Mouse (Mus musculus) cerebellum, postnatal 10 days (tissue): Measurements from ENCODE around the gene Cemip.
"Not testable (repeated sequence)": the region's sequence is repeated elsewhere in the genome, so short reads cannot be mapped to it uniquely, and the experiment has no call there.

Experiments used
- DNase-seq, 2 experiments: peaks; one replicate each; pipeline ENCODE4 v3.0.0; 2021; ENCODE audit warnings: mixed read lengths in 2 of 2

The Cemip gene

DNA sequence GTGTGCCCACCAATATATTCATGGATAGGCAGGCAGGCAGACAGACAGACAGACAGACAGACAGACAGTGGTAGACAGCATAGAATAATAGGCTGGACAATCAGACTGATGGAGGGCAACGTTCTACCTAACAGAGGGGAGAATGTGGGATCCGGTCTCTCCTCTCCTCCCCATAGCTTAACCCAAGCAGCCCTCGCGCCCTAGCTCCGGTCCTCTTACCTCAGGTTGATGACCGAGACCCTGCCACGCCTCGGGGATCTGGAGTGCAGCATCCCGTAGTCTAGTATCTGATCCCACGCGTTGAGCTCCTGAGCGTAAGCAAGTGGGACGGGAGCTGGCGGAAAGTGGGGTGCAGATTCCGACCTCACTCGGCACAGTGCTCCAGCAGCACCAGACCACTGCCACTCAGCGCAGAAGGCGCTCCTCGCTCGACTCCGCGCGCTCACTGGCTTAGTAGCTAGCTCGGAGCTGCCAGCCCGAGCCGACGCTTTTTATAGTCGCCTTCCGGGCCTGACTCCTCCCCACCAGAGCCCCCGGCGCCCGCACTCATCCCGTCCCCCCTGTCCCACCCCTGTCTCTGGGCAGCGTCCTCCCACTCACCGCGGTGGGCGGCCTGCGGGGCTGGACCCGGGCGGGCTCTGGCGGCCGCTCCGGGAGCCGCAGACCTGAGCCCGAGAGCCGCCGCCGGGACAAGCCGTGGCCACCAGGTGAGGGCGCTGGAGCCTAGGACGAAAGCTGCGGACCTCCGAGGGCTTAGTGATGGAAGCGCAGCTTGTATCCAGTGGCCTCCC lies at the start of gene Cemip:
Gene Cemip (minus strand): TSS at position 464 of the 791 bp plus-strand sequence.
- peak; percentile 95 to 96 for DNase-seq

DNA sequence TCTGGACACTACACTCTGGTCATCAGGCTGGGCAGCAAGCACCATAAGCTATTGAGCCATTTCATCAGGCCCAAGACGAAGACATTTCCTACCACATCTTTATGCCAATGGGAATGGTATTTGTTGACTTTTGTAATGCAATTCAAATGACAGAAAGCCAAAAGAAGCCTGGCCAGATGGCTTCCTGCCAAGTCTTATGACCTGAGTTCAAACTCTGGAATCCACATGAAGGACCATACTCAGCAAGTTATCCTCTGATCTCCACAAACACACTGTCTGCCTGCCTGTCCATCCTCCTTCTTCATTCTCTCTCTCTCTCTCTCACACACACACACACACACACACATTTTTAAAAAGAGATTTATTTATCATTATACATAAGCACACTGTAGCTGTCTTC lies 46.4 kb upstream of the Cemip start:
- DNase-seq = peak in 1 of 2 experiments; percentile 36

DNA sequence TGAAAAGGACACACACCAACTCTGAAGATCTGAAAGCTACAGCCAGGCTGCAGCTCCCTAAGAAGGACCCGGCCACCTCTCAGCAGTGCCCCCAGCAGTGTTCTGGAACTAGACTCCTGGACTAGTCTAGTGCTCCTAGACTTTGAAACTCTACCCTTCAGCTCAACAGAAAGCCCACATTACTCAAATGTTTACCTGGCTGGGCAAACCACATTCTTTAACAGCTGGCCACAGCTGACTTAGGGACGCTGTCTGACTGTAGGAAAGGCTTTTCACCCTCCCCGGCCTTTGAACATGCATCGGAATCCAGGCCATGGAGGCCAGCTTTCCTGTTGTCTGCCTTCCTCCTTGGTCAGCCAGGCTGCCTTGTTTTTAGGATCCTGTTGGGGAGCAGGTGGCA lies 45.4 kb upstream of the Cemip start:
- DNase-seq = no peak

DNA sequence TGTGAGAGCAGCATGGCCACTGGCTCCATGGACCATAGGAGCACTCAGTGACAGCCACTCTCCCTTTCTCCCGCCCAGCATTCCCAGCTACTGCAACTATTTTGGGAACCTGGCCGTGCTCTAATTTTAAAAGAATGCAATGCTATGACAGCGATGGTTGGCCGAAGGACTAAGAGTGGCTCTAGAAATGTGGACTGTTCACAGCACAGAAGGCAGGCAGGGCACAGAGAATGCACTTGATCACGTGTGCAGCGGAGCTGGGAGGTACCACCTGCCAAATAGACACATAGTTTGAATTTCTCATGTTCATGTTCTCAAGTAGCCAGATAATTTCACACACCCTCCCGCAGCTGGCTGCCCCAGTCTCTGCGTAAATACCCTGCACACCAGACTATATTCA lies 42.4 kb upstream of the Cemip start:
- DNase-seq = no peak

DNA sequence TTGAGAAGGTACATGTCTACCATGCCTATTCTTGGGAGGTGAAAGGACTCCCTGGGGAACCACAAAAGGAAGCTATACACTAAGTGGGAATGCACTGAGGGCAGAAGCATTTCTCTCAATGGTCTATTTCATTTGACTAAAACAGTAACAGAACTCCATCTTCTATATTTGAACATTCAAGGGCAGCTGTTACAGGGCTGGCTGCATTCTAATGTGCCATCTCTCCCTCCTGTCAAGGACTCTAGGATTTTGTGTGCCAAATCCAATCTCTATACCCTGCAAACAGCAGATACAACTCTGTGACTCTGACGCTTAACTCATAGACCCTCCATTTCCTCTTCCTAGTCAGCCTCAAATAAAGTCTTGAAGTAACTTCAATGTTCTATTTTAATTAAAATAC lies 39.4 kb upstream of the Cemip start:
- no peak for DNase-seq

DNA sequence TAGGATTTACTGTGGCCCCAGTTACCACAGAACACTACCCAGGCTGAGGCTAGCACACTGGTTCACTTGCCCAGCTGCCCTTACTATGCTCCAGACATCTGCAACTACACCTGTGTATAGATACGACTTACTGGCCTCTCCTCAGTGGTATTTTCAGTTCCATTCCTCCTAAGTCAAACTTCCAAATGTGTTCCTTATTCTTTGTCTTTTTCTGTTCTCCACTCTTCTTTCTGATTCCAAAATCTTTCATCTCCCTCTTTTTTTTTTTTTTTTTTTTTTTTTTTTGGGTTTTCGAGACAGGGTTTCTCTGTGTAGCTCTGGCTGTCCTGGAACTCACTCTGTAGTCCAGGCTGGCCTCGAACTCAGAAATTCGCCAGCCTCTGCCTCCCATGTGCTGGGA lies 37.3 kb upstream of the Cemip start:
- DNase-seq = not testable (repeated sequence)

DNA sequence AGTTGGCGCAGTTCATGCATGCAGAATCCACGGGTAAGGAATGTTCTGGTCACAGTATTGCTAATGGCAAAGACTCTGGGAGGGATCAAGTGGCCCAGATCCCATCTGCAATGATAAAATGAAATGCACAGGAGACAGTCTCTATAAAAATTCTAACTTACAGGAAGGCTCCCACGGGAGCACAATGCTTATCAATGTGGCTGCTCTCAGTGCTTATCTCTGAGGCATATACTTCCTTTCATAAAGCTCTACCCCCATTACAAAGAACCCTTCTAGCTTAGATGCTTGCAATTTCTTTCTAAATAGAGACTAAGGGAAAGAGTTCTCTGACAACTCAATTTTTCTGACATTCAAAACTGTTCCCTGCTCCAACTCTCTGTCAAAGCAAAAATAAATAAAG lies 35.5 kb upstream of the Cemip start:
- DNase-seq = no peak

DNA sequence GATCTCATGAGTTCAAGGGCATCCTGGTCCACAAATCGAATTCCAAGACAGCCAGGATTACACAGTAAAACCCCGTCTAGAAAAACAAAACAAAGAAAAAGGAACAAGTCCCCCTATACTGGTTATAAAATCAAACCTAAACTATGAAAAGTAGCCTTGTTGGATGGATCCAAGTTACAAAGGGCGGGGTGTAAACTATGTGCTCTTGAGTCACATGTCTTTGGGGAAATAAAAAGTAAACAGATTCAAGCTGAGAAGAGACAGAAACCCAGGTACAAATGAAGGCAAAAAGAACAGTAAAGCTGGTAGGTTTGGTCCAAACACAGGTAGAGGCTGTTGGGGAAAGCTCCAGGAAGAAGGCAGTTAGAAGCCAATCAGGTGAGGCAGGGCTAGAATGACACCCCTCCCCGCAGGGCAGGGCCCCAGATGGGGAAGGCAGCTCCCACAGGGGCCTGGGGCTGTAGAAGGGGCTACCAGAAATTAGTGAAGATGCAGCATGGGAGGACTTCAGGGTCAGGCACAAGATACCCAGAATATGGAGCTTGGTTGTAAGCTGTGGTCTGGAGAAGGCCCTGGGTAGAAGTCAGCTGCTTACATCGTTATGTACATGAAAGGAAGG lies 33.9 kb upstream of the Cemip start:
- DNase-seq = no peak

DNA sequence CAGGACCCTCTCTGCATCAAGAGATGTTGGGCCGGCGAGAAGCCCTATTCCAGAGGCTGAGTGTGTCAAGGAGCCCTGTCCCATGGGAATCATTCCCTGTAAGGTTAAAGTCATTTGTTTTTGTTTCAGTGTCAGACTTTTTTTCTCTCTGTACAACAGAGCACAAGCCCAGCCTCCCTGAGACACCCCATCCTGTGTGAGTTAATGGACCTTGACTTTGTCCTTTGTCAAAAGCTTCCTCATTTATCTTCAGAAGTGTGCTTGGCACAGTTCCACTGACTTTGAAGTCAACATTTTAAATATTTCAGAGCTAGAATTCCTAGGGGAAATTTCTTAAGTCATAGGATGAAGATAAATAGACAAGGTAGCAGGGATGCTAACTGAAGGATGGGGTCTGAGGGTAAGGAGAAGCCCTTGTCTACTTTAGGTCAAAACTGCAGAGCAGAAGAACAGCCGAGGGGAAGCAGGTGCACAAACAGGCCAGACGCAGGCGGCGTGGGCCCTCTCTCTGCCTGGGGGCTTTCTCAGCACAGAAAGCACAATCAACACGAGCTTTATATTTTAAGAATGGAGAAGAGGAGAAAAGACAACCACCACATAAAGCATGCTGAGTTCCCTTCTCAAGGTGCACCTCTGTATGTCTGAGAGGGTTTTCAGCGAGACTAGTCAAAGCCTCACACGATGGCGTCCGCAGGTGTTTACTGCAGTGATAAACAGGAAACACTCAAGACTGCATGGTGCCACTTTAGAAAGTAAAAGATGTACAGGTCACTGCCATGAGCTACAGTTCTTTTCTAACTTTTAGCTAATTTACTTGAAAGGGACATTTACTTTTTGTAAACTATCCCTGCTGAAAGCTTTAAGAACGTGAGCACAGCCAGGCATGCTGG lies 33.2 kb upstream of the Cemip start:
- no peak for DNase-seq

DNA sequence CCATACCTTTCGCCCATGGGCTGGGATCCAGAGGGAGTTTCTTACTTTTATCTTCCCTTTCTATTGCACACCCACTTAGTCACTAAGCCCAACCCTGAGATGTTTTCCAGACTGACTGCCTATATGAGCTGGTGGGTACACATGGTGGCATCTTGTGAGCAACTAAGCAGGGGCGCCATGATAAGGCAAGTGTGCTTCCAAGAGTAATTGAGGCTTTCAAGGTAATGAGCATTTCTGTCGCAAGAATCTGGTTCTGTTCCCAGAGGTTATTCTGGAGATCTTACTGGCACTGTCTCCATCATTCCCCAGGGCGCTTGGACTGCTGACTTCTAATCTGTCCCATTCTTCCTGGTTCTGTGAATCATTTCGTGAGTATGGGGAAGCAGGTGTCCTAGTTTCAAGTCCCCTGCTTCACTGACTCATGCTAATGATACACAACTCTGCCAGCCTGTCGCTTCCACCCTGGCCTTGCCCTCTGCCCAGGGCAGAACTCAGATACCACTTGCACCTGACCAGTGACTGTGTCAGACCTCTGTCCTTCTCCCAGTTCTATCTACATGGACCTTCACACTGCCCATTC lies 31.3 kb upstream of the Cemip start:
- DNase-seq = no peak

DNA sequence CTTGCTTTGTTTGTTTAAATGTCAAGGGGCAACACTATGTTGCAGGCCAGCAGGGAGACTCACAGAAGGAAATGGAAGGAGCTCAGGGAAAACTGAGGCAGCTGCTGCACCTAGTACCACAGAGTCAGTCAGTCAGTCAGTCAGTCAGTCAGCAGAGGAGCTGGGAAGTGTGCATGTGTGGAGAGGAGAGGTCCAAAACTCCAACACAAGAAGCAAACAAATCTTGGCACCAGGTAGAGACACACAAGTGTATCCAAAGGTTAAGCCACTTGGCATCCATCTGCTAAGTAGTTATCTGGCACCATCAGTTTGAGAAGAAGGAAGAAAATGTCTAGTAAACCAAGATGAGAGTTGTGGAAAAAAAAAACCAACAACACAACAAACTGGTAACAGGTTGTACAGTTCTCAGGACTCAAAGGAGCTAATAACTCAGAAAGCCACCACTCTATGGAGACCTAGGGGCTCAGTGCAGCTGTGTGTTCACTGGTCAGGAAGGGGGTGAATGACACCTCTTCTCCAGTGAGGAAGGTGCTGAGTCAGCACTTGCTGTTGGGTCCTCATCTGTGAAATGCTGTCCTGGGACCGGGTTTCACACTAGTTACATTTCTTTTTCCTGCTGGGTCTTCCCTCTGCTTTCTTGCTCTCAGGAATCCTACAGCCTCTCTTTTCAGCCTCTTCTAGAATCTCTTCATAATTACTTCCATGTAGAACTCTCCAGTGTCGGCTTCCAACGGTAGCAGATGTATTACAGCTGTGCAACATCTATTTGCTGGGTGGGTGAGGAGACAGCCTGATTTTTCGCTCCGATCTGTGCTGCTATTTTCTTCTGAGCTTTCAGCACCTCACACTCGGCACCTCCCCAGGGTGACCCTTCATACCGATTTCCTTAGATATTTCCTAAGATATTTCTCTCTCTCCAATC lies 30.6 kb upstream of the Cemip start:
- no peak for DNase-seq

DNA sequence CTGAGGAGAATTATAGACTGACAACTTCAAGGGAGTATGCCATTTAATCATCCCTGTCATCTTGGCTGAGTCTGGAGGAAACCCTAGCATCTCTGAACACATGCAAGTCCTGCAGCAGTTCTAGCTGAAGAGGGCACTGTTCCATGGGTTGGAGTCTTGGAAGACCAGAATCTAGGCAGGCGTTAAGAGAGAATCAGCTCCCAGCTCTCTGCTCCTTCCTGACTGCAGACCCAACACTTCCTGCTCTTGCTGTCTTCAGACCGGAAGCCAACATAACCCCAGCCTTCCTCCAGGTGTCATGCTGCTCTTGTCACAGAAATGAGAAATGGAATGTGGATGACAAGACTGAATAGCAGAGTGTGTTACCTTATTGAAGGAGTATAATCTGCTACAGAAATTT lies 29.1 kb upstream of the Cemip start:
- DNase-seq = peak; percentile 39 to 47

DNA sequence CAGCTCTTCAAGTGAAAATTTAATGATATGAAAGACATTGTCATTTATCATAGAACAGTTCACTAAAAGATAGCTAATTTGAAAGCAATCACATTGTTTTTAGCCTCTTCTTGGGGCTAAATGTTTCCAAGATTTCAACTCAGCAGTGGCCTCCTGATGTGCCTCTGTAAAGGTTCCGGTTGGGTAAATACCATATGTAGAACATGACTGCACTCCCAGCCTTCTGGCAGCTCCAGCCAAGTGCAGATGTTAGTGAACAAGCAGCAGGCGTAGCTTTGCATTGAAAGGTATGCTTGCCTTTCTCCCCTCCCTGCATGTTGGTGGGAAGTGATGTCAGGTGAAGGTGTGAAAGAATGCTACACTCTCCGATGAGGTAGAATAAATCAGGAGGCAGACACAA lies 28.5 kb upstream of the Cemip start:
- no peak for DNase-seq

DNA sequence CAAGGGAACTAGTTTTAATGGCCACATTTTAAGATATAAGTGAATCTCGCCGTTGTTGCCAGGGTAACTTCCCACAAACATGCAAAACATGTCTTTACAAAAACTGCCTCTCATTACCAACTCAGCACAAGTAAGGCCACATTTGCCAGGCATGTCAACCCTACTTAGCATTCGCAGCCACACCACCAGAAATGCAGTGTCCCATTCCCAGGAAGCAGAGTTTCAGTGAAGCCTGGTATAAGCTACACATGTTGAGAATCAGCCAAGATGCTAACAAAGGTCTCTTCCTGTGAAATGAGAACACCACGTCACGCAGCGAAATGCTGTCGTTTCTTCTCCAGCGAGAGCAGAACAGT lies 26.7 kb upstream of the Cemip start:
- DNase-seq = no peak

DNA sequence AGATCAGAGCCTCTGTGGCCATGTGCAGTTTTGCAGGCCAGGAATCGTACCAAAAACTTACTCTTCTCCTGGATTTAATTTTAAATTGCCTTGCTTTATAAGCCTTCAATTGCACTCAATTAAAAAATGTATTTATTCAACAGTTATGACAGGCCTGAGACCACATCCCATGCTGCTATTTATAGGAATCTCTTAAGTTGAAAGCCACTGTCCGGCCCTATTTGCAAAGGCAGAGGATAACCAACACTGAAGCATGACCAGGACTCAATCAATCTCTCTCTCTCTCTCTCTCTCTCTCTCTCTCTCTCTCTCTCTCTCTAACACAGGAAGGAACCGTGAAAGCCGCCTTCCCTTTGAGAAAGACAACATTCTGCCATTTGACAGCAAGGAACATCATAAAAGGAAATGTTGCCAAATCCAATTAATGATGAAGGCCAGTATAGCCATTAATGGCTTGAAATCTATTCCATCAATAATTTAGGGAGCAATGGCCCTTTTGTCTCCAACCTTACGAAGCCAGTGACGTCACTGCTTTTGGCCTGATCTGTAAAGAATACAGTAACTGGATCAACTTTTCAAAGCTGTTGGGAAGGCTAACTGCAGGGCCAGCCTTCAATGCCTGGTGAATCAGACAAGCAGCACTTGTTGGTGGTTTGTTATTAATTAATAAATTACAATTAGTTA lies 26.2 kb upstream of the Cemip start:
- no peak for DNase-seq

DNA sequence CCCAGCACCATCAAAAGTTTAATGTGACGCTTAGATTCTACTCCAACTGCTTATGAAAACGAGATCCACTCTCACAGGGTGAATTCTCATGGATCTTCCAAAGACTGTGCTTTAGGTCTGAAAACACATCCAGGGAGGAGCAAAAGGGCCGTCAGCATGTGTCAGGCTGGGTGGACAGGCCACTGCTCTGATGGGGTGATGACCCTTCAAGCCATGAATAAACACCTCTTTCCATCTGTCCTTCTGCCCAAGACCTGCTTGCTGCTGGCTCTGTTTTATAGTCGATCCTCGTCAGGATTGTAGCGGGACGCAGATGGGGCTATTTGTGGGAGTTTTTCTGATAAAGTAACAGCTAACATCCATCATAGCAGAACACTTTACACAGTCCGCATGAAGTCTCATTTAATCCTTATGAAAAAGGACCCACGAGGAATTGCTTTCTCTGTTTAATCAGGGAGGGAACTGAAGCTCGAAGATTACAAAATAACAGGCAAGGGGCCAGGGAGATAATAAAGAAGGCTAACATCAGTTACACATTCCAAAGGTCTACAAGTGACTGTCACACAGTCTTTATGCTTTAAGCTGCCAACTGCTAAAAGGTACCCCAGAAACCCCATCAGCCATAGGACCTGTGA lies 25.5 kb upstream of the Cemip start:
- no peak for DNase-seq

DNA sequence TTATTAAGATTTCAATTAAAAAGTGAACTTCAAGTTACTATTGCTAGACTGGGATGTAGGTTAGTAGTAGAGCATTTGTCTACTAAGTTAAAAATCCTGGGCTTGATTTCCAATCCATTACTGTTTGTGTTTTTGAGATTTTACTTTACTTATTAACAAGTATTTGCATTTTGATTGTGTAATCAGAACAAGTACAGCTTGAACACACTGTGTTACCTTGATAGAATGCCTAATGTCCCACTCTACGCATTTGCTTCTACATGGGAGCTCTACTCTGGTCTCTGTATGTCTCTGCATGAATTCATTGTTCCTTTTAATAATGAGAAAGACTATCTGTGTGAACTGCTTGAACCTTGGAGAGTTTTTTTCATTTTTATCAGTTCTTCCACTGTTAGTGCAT lies 20.6 kb upstream of the Cemip start:
- DNase-seq = no peak

DNA sequence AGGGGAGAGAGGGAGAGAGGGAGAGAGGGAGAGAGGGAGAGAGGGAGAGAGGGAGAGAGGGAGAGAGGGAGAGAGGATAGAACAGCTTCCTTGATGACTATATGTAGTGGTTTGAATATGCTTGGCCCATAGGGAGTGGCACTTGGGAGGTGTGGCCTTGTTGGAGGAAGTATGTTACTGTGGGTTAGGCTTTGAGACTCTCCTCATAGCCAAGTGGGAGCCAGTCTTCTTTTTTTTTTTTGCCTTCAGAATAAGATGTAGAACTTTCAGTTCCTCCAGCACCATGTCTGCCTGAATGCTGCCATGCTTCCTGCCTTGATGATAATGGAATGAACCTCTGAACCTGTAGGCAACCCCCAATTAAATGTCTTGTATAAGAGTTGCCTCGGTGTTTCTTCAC lies 16.3 kb upstream of the Cemip start:
- DNase-seq = no peak

DNA sequence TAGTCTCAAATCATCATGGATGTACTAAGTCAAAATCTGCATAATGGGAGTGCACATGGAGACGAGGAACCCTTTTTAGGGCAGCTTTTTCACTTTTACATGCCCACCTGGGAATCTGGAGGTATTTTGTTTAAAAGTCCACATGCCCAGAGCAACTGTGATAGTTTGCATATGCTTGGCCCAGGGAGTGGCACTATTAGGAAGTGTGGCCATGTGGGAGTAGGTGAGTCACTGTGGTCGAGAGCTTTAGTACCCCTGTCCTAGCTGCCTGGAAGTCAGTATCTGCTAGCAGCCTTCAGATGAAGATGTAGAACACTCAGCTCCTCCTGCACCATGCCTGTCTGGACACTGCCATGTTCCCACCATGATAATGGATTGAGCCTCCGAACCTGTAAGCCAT lies 14.4 kb upstream of the Cemip start:
- DNase-seq = no peak

DNA sequence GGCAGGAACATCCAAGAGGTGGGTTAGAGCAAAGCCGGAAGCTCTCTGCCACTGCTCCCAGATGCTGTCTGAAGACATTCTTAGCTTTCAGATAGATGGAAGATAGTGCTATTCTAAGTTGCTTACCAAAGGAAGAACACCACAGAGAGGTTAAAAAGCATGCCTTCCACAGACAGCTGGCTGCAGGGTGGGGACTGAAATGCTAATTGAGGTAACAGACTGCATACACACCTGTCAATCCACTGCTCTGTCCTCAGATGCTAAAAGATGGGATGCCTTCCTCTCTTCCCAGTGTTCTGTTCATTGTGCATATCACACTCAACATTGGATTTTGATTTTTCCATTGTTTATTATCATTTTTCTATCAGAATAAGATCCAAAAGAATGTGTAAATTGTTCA lies 11.8 kb upstream of the Cemip start:
- no peak for DNase-seq

DNA sequence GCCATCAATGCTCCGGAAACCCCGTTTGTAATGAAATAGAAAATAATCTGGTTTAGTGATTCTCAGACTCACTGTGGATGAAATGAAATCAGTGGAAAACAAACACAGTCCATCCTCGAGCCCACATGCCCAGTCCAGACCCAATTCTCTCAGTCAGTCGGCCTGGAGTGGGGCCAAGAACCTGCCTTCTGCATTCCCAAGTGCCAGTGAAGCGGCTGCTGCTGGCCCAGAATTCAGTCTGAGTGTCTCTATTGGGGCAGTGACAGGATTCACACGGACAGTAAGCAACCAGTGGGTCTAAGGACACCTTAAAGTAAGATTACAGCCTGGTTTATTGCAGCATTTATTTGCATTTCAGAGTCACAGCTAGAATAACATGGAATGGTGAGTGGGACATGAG lies 10.2 kb upstream of the Cemip start:
- DNase-seq = peak; percentile 96 to 97
